Mouse (Mus musculus) inflammation-experienced regulatory T-cells, adult 6 months (primary cell): Measurements from ENCODE around the gene Minpp1. TPM values are rescaled to one million over a fixed set of nuclear protein-coding genes. Genes with fewer than 3 reads are reported as not detected.
A peak's percentile ranks its signal among the peaks of the same experiment; 100 is the strongest.

Source experiments
- ATAC-seq: one replicate; pipeline ENCODE4 v1.8.0; 2017
- polyA plus RNA-seq, 3 experiments: library from polyadenylated mRNA; unstranded; fragments of 100-300 nt; shearing (Covaris generic); gene quantifications; one replicate each; pipeline ENCODE4 v1.2.1; 2017

Gene Minpp1
- polyA plus RNA-seq, 3 experiments from 2014 or later: 8.0 to 12.0 (median 11.6) TPM

DNA sequence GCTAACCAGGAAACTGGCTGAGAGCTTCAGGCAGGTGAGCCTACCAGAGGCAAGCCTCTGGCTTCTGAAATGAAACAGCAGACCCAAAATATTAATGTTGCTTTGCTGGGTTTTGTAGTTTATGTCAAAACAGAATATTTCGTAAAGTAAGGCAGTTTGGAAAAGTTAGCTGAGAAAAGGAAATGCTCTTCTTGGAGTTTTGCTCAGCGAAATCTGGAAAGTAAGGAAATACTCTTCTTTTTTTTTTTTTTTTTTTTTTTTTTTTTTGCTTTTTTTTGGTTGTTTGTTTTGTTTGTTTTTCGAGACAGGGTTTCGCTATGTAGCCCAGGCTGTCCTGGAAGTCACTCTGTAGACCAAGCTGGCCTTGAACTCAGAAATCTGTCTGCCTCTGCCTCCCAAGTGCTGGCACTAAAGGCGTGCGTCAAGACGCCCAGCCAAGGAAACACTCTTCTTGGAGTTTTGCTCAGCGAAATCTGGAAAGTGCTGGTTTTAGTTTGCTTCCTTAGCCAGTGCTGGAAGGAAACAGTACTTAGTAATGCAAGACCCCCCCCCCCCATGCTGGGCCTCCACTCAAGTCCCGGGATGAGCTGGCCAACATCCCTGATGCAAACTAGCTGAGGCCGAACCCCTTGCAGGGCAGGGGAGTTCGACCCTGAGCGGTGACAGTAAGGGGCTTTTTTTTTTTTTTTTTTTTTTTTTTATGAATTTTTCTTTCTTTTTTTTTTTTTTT, 3.8 kb downstream of the Minpp1 start:
- no peak for ATAC-seq

DNA sequence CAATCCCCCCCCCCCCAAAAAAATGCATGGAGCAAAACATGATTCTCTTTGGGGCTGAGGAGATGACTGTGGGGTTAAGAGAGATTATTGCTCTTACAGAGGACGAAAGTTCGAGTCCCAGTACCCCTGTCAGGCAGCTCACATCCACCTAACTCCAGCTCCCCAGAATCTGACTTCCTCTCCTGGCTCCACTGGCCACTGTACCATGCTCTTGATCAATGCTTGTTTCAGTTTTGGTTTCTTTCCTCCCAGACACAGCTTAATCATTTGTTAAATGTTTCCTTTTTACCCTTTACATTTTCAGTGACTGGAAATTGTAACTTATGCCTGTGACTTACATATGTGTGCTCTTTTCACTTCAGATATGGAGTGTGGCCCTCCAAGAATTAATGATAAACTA, 5.4 kb downstream of the Minpp1 start:
- peak; percentile 48 for ATAC-seq

DNA sequence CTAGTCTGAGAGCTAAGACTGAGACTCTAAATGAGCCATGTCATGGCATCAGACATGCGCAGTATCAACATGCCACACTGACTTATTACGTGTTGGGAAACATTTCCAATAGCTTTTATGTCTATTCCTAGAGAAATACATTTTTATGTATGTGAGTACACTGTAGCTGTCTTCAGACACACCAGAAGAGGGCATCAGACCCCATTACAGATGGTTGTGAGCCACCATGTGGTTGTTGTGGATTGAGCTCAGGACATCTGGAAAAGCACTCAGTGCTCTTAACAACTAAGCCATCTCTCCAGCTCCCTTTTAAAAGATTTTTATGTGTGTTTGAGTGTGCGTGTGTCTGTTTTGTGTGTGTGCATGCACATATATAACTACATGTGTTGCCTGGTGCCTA, 6.8 kb downstream of the Minpp1 start:
- no peak for ATAC-seq

DNA sequence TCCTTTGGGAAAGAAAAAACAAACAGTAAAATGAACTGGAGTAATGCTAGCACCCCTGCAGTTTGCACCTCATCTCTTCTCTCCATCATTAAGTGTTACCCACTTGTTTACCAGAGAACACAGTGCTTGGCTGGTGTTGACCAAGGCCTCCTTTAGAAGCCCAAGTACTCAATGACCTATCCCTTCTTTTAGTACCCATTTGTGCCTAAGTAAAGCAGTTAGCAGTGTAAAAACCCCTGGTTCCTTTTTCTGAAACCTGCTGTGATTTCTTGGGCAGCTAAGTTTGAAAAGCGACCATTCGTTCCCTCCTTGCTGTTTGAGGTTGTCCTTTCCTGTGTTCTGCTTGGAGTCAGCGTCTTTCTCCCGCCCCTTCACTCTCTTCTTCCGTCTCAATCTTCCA, 7.4 kb downstream of the Minpp1 start:
- ATAC-seq: no peak

DNA sequence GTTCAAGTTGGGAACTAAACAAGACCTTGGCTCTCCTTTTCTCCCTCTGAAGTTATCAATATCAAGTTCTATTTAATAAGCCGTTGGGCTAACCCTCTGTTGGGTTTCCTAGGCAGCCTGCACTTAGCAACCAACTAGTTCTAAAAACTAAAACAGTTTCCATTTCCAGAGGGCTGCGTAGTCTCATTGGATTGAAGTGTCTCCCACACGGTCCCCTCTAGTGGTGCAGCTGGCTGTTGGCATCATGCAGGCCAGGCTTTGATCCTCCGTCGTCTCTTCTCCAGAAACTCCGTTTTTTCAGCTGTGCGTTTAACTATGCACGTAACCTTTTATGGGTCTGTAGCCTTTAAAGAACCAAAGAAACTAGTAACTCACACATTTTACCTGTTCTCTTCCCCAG, 7.9 kb downstream of the Minpp1 start:
- ATAC-seq: no peak

GRCm38 (mm10) chr19:32494611-32495010, 9.0 kb downstream of the Minpp1 start:
- ATAC-seq: no peak

DNA sequence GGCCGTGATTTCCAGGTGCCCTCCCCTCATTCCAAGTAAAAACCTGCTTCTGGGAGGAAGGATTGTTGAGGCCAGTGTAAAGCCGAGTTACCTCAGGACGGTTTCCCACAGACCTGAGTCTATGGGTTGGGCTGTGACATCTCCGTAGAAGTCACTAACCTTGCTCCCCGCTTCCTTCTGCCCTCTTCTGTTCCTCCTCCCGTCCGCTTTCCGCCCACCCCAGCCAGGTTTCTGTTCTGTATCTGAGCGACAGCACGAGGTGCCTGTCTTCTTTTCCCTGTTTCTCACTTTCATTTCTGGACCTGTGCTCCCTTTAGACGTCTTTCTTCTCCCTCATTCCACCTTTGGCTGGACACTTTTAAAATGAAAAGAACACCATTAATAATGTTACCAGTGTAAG, 9.5 kb downstream of the Minpp1 start:
- no peak for ATAC-seq

GRCm38 (mm10) chr19:32497411-32497810, 11.8 kb downstream of the Minpp1 start:
- ATAC-seq: no peak

DNA sequence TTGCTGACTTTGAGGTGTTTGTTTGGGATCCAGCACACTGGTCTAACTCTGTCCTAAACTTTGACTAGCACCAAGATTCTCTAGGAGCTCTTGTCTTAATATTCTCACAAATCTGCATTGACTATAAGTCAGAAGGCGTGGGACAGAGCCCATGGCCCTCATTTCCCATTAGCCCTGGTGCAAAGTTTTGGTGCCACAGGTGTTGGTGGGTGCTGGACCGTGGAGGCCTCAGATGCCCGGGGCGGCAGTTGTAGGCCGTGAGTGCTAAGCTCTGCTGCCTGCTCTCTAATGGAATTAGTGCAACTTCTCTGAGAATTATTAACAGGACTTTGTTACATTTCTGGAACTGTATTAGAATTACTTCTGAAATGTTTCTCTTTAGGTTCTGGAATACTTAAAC, 12.4 kb downstream of the Minpp1 start:
- ATAC-seq: no peak

GRCm38 (mm10) chr19:32501414-32501813, 15.8 kb downstream of the Minpp1 start:
- peak; percentile 48 for ATAC-seq

DNA sequence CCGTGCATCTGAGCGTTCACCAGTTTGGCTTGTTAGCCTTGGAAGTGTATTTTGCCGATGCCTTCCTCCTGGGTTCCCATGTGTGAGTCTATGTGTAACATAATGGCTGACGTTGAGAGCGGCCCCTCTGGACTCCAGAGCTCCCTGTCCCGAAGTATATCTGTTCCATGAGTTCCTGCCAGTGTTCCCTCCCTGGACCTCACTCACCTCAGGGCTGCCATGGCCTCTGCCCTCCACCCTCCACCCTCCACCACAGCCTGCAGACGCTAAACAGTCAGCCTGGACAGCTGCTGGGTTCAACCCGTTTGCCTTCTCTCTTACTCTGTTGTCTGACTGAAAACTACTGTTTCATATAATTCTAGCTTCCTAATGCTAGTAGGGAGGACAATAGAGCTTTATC, 20.5 kb downstream of the Minpp1 start:
- no peak for ATAC-seq

DNA sequence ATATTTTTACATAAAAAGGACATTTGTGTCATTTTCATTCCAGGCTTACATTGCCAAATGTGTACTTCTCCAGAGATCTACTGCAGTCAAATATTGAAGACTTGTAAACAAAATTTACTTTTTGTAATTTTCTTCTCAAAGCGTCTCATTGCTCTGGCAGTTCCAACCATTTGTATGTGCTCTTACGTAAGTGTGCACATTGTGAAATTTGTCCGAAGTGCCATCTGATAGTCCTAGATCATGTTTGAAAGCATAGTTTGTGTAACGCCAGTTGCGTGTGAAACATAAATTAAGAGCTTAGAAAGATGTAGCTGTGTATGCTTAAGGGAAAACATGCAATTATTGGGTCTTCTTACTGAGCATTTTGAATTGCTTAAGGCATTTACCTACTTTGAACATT, 20.9 kb downstream of the Minpp1 start:
- ATAC-seq: no peak

- no peak for ATAC-seq
These were observed 21.5 kb downstream of the Minpp1 start for GRCm38 (mm10) chr19:32507100-32507499.

GRCm38 (mm10) chr19:32507526-32507925, 22.0 kb downstream of the Minpp1 start:
- no peak for ATAC-seq

GRCm38 (mm10) chr19:32510267-32510666, 24.7 kb downstream of the Minpp1 start:
- ATAC-seq: no peak

DNA sequence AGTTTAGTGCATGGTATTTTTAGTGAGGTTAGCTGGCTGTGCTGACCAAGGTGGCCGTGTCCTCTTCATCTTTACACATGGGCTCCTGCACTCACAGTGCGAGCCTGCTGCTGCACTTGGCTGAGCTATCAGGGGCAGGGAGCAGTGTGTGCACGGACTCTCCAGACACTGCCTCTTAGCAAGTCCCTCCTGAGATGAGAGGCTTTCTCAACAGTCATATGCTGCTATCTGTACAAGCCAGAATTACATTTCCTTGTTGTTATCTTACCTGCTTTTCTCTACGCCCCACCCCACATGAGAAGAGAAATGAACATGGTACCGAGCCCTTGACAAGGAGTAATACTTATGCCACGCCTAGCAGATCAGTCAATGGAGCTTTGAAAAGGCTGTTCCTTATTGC, 25.4 kb downstream of the Minpp1 start:
- no peak for ATAC-seq

GRCm38 (mm10) chr19:32512518-32512917, 26.9 kb downstream of the Minpp1 start:
- ATAC-seq: no peak

DNA sequence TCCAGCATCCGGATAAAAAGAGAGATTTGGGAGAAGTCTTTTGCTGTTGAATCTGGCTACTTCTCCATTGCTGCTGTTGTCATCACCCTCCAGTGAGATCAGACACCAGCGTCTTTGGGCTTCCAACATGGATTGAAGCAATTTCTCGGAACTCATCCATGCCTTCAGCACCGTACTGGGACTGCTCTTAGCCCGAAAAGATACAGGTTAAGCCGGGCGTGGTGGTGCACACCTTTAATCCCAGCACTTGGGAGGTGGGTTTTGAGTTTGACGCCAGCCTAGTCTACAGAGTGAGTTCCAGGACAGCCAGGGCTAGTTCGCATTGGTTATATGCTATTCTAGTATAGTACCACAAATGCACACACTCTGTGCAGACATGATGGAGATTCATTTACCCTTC, 31.0 kb downstream of the Minpp1 start:
- no peak for ATAC-seq

DNA sequence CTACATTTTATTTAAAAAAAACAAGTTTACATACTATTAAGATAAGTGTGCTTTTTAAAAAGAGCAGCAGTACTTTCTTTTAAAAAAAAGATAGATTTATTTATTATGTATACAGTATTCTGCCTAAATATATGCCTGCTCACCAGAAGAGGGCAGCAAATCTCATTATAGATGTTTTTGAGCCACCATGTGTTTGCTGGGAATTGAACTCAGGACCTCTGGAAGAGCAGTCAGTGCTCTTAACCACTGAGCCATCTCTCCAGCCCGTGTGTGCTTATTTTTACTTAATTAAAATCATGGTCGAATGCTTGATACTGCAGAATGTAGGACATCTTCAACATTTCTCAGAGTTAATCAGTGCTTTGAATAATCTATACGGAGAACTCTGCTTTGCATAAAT, 35.9 kb downstream of the Minpp1 start:
- no peak for ATAC-seq

DNA sequence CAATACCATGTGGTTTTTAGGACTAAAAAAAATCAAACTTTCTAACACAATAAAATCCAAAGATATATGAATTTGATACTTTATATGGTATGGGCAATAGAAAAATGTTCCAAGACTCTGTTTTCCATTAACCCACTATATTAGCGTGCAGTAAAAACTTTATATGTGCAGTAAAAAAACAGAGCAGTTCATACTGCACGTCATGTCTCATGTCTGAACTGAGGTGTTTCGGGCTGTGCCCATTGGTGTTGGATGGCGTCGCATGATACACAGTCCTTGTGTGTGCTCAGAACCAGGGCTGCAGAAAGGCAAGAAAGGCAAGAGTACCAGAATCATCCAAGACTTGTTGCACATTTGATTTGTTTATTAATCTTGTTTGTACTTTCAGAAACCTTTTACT, 36.7 kb downstream of the Minpp1 start:
- ATAC-seq: no peak

GRCm38 (mm10) chr19:32522753-32523307, 37.3 kb downstream of the Minpp1 start:
- no peak for ATAC-seq

DNA sequence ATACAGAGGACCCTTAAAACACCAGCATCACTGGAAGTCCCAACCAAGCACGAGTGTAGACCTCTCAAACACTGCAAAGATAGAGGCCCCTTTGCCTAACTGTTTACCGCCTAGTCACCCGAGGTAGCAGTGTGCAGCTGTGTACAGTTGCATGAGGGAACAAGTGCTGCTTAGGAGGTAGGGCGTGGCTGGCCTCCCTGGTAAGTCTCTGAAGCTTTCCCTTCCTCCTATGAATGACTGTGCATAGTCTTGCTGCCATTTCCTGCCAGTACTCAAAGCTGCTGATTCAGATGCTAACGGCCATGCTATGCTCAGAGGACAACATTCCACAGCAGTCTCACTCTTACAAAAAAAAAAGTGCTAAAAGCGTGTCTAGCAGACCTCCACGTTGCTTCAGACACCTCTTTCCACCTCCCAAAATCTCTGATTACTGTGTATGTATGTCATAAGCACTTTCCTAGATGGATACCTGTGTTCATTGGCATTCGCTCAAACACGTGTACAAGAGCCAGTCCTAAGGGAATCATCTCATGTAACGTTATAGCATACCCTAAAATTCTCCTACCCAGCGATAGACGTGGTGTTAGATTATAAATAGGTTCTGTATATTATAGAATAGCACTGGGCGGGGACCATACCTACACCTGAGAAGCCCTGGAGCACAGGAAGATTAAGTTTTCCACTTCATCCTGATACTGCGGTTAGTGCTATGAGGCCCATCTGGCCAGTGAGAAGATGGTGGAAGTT, 38.4 kb downstream of the Minpp1 start:
- no peak for ATAC-seq

DNA sequence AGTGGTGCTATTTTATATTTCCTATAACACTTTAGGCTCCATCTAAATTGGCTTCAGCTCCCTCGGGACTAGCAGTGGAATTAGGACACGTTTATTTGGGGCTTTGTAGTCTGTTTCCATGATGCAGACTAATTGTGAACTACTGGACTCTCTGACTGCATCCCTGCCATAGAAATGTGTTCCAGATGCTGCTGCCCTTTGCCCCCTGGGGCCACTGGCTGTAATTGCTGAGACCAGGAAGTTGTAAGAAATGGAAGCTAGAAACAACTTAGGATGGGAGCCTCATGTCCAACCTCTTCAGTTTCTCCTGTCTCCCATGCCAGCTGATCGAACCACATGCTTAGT, 38.9 kb downstream of the Minpp1 start:
- ATAC-seq: no peak

- ATAC-seq: no peak
These were observed 41.6 kb downstream of the Minpp1 start for GRCm38 (mm10) chr19:32527139-32527538.
